Mouse (Mus musculus) liver, adult 2 months (tissue): ENCODE data around the gene Zap70.

ENCODE experiments used
- CTCF ChIP-seq: fragments of 200-500 bp; IDR thresholded peaks from 2 replicates; pipeline ENCODE4 v1.5.1; 2011; ENCODE audit warnings: low read depth, low read length, control low read depth
- POLR2A ChIP-seq: fragments of 200-500 bp; IDR thresholded peaks from 2 replicates; pipeline ENCODE4 v1.6.1; 2011; ENCODE audit warnings: low read length, control low read depth; ENCODE audit not compliant: insufficient read depth; ENCODE audit errors: extremely low read depth

DNA sequence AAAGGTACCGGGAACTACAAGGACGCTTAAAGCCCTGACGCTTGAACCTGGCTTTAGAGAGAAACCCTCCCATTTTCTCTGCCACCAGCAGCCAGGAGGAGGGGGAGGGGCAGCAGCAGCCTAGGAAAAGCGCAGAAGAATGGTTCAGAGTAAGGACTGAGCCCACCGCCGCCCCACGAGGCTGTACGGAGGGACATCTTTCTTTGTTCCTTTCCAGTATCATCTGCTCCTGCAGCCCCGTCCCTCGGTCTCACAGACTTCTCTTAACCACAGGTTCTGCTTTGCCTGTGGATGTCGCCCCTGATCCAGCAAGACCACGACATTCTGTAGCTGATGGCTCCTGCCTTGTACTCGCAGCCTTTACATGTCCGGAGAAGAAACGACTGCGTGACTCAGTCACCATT, 23.6 kb downstream of the Zap70 start:
- TF ChIP-seq POLR2A (no peak), CTCF (no peak)
